Mouse (Mus musculus) central nervous system, embryonic 18 days (tissue): ENCODE results near the gene Tes. TPM values are rescaled to one million over a fixed set of nuclear protein-coding genes. Genes with fewer than 3 reads are reported as not detected.

Experiments
- polyA plus RNA-seq: library from polyadenylated mRNA; depleted of rRNA; stranded (reverse); fragments of >200 nt; gene quantifications from 2 replicates; pipeline ENCODE4 v1.2.3, GENCODE M21; 2012; rRNA removed

Gene Tes
- 37.2 and 38.9 TPM in 2 replicates for polyA plus RNA-seq

DNA sequence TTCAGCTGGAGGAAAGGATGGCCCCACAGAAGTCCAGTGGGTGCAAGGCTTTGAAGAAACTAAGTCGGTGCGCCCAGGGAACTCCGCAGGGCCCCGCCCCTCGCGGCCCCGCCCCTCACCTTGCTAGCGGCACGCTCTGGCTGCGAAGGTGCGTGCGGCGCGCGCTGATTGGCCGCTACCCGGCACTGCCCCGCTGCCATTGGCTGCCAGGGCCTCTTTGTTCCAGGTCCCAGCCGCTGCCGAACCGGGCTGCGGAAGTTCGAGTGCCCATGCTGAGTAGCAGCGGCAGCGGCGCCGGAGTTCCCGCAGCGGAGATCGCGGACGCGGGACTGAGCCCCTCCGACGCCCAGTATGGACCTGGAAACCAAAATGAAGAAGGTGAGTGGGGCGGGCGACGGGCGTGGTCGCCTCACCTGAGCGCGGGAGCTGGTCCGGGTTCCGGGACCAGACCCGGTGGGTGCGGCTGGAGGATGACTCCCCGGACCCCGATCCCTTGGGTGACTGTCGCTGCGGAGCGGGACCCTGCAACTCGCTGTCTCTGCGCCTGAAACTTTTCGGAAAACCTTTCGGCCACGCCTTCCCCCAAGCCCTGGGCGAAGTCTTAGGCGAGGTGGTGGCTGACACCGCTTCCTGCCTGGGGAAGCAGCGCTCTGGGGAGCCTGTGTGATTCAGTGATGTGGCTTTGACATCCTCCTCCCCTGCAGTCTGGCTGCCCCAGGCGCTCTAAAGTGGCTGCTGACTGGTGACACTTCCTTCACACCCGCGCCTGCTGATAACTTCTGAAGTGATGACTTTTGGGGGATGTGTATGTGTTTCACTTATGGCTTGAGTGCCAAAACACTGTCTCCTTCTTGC, at the start of gene Tes:
Gene Tes (plus strand): TSS at position 214 of the 855 bp plus-strand sequence.

Other genes starting within 250 kb of the Tes start
- gene Tfec, start 166.7 kb upstream of the Tes start, polyA plus RNA-seq, result 0.35 and 0.38 TPM in 2 replicates
- 12.3 and 12.5 TPM in 2 replicates for gene Cav2, start 216.0 kb downstream of the Tes start, polyA plus RNA-seq
- gene Cav1, start 241.2 kb downstream of the Tes start, polyA plus RNA-seq, result 36.9 and 50.4 TPM in 2 replicates